Mouse (Mus musculus): Measurements from ENCODE around the gene Tcf7l1.

DNA sequence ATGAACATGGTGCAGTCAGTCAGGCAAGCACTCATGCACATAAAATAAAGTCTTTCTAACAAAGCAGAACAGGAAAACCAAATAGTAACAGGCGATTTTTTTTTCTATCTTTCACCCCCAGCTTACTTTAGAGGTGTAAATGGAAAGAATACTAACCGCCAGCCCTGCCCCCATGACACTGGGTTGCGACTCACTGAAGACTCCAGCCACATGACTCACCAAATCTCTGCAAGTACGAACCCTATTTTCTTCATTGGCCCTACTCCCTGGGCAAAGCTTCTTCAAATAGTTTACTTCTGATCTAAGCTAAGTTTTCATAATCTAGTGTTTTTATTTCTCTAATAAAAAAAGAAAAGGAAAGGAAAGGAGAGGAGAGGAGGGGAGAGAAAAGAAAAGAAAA, 144.5 kb downstream of the Tcf7l1 start:
- no peak for TF ChIP-seq HCFC1 (IDR thresholded peaks at IDR 0.05; ENCODE audit: borderline replicate concordance, insufficient read depth, low read length)
- TF ChIP-seq MAFK (IDR thresholded peaks at IDR 0.05; ENCODE audit: insufficient read depth, low read depth, low read length), result no peak
- no peak for TF ChIP-seq ZC3H11A (IDR thresholded peaks at IDR 0.05; ENCODE audit: borderline replicate concordance, low read depth, low read length)
- no peak for TF ChIP-seq ZNF384 (IDR thresholded peaks at IDR 0.05; ENCODE audit: low read depth, low read length)
- TF ChIP-seq CHD2 (IDR thresholded peaks at IDR 0.05; ENCODE audit: low read depth, low read length), result no peak
